Mouse (Mus musculus): ENCODE measurements around the gene Sh3yl1. TPM values are rescaled to one million over a fixed set of nuclear protein-coding genes. Genes with fewer than 3 reads are reported as not detected.

Sh3yl1 gene
- 1.4 and 2.8 TPM in 2 replicates for polyA plus RNA-seq (2012; rRNA removed; ENCODE audit: low replicate concordance)

GRCm38 (mm10) chr12:30911261-30912047 is at the start of gene Sh3yl1, which contains the start of gene Acp1:
Sh3yl1 (plus strand) TSS chr12:30911668.
Acp1 (minus strand) TSS chr12:30911589.

GRCm38 (mm10) chr12:30883986-30884621 is 27.4 kb upstream of the Sh3yl1 start, which contains the start of gene Alkal2:
Alkal2 (plus strand) TSS chr12:30884322.

Other genes with a start within 250 kb of the Sh3yl1 start
- 0.23 and 0.24 TPM in 2 replicates for gene Alkal2, start 27.3 kb upstream of the Sh3yl1 start, polyA plus RNA-seq (2012; rRNA removed; ENCODE audit: low replicate concordance)
- 3.5 and 4.2 TPM in 2 replicates for gene Acp1, start 79 bp upstream of the Sh3yl1 start, polyA plus RNA-seq (2012; rRNA removed; ENCODE audit: low replicate concordance)
- 4.8 and 6.7 TPM in 2 replicates for gene Fam110c, start 162.2 kb downstream of the Sh3yl1 start, polyA plus RNA-seq (2012; rRNA removed; ENCODE audit: low replicate concordance)

All from duodenum, adult 2 months (tissue).